Mouse (Mus musculus): ENCODE measurements around the gene Gm9857. TPM values are rescaled to one million over a fixed set of nuclear protein-coding genes. Genes with fewer than 3 reads are reported as not detected.

Gm9857 gene
- polyA plus RNA-seq, 1 experiment = not detected

- TF ChIP-seq USF1 (IDR thresholded peaks at IDR 0.05; ENCODE audit: low read depth) = no peak
- no peak for TF ChIP-seq MAX (IDR thresholded peaks at IDR 0.05)
- TF ChIP-seq MYOG (IDR thresholded peaks at IDR 0.05; ENCODE audit: control insufficient read depth, extremely low read depth, insufficient read length) = no peak
- no peak for TF ChIP-seq MYOD1 (IDR thresholded peaks at IDR 0.05; ENCODE audit: control insufficient read depth, insufficient read length, low read depth)
- TF ChIP-seq CTCF (IDR thresholded peaks at IDR 0.05; ENCODE audit: control insufficient read depth, insufficient read depth, insufficient read length) = no peak
- no peak for TF ChIP-seq FOSL1 (IDR thresholded peaks at IDR 0.05; ENCODE audit: insufficient read depth, low read length, poor library complexity, severe bottlenecking)
- no peak for TF ChIP-seq CEBPB (IDR thresholded peaks at IDR 0.05; ENCODE audit: low read depth)
- no peaks in the 10 kb centered on the region for H3K36me3 ChIP-seq (ENCODE audit: control insufficient read depth, insufficient read depth)
- H3K79me3 ChIP-seq (ENCODE audit: low read depth) = no peaks in the 10 kb centered on the region
- H3K27me3 ChIP-seq (ENCODE audit: control insufficient read depth, insufficient read depth, insufficient read length) = no peaks in the 10 kb centered on the region
- H3ac ChIP-seq (ENCODE audit: control insufficient read depth, insufficient read length, low read depth) = no peak overlapping the region
- H3K4me3 ChIP-seq (ENCODE audit: insufficient read depth, poor library complexity, severe bottlenecking) = no peak overlapping the region
- H3K79me2 ChIP-seq (ENCODE audit: control insufficient read depth, insufficient read depth) = no peaks in the 10 kb centered on the region
Measured at GRCm38 (mm10) chr3:108957976-108958375, 17.7 kb upstream of the Gm9857 start.

GRCm38 (mm10) chr3:108940996-108941395 is 751 bp upstream of the Gm9857 start:
- no peaks in the 10 kb centered on the region for H3K79me3 ChIP-seq (ENCODE audit: low read depth)
- H3ac ChIP-seq (ENCODE audit: control insufficient read depth, insufficient read length, low read depth) = no peak overlapping the region
- H3K79me2 ChIP-seq (ENCODE audit: control insufficient read depth, insufficient read depth) = no peaks in the 10 kb centered on the region
- no peaks in the 10 kb centered on the region for H3K36me3 ChIP-seq (ENCODE audit: control insufficient read depth, insufficient read depth)
- H3K4me3 ChIP-seq (ENCODE audit: insufficient read depth, poor library complexity, severe bottlenecking) = no peak overlapping the region
- no peaks in the 10 kb centered on the region for H3K27me3 ChIP-seq (ENCODE audit: control insufficient read depth, insufficient read depth, insufficient read length)
- TF ChIP-seq MYOD1 (IDR thresholded peaks at IDR 0.05; ENCODE audit: control insufficient read depth, insufficient read length, low read depth) = no peak
- no peak for TF ChIP-seq CEBPB (IDR thresholded peaks at IDR 0.05; ENCODE audit: low read depth)
- no peak for TF ChIP-seq MAX (IDR thresholded peaks at IDR 0.05)
- no peak for TF ChIP-seq USF1 (IDR thresholded peaks at IDR 0.05; ENCODE audit: low read depth)
- TF ChIP-seq MYOG (IDR thresholded peaks at IDR 0.05; ENCODE audit: control insufficient read depth, extremely low read depth, insufficient read length) = no peak
- no peak for TF ChIP-seq CTCF (IDR thresholded peaks at IDR 0.05; ENCODE audit: control insufficient read depth, insufficient read depth, insufficient read length)
- TF ChIP-seq FOSL1 (IDR thresholded peaks at IDR 0.05; ENCODE audit: insufficient read depth, low read length, poor library complexity, severe bottlenecking) = no peak

- H3ac ChIP-seq (ENCODE audit: control insufficient read depth, insufficient read length, low read depth) = no peak within 1 kb of the TSS
- TF ChIP-seq USF1 (IDR thresholded peaks at IDR 0.05; ENCODE audit: low read depth) (no peak), MYOD1 (IDR thresholded peaks at IDR 0.05; ENCODE audit: control insufficient read depth, insufficient read length, low read depth) (no peak), MAX (IDR thresholded peaks at IDR 0.05) (no peak), FOSL1 (IDR thresholded peaks at IDR 0.05; ENCODE audit: insufficient read depth, low read length, poor library complexity, severe bottlenecking) (no peak), MYOG (IDR thresholded peaks at IDR 0.05; ENCODE audit: control insufficient read depth, extremely low read depth, insufficient read length) (no peak), CTCF (IDR thresholded peaks at IDR 0.05; ENCODE audit: control insufficient read depth, insufficient read depth, insufficient read length) (no peak)
- H3K79me3 ChIP-seq (ENCODE audit: low read depth) = no peaks in the 10 kb centered on the region
- no peaks in the 10 kb centered on the region for H3K36me3 ChIP-seq (ENCODE audit: control insufficient read depth, insufficient read depth)
- H3K4me3 ChIP-seq (ENCODE audit: insufficient read depth, poor library complexity, severe bottlenecking) = no peak within 1 kb of the TSS
- no peaks in the 10 kb centered on the region for H3K79me2 ChIP-seq (ENCODE audit: control insufficient read depth, insufficient read depth)
- no peaks in the 10 kb centered on the region for H3K27me3 ChIP-seq (ENCODE audit: control insufficient read depth, insufficient read depth, insufficient read length)
Measured at GRCm38 (mm10) chr3:108939573-108939972, 672 bp downstream of the Gm9857 start, which contains the start of gene Henmt1. Gene Henmt1 (plus strand): TSS chr3:108939873.

- TF ChIP-seq FOSL1 (IDR thresholded peaks at IDR 0.05; ENCODE audit: insufficient read depth, low read length, poor library complexity, severe bottlenecking) (no peak), CEBPB (IDR thresholded peaks at IDR 0.05; ENCODE audit: low read depth) (no peak), MAX (IDR thresholded peaks at IDR 0.05) (no peak), MYOD1 (IDR thresholded peaks at IDR 0.05; ENCODE audit: control insufficient read depth, insufficient read length, low read depth) (no peak), CTCF (IDR thresholded peaks at IDR 0.05; ENCODE audit: control insufficient read depth, insufficient read depth, insufficient read length) (no peak), USF1 (IDR thresholded peaks at IDR 0.05; ENCODE audit: low read depth) (no peak), MYOG (IDR thresholded peaks at IDR 0.05; ENCODE audit: control insufficient read depth, extremely low read depth, insufficient read length) (no peak)
- no peaks in the 10 kb centered on the region for H3K36me3 ChIP-seq (ENCODE audit: control insufficient read depth, insufficient read depth)
- no peaks in the 10 kb centered on the region for H3K79me2 ChIP-seq (ENCODE audit: control insufficient read depth, insufficient read depth)
- no peaks in the 10 kb centered on the region for H3K27me3 ChIP-seq (ENCODE audit: control insufficient read depth, insufficient read depth, insufficient read length)
- no peak overlapping the region for H3ac ChIP-seq (ENCODE audit: control insufficient read depth, insufficient read length, low read depth)
- H3K4me3 ChIP-seq (ENCODE audit: insufficient read depth, poor library complexity, severe bottlenecking) = no peak overlapping the region
- no peaks in the 10 kb centered on the region for H3K79me3 ChIP-seq (ENCODE audit: low read depth)
Measured at GRCm38 (mm10) chr3:108938691-108939090, 1.6 kb downstream of the Gm9857 start.

GRCm38 (mm10) chr3:108933557-108933956 is 6.7 kb downstream of the Gm9857 start:
- no peak overlapping the region for H3K4me3 ChIP-seq (ENCODE audit: insufficient read depth, poor library complexity, severe bottlenecking)
- H3ac ChIP-seq (ENCODE audit: control insufficient read depth, insufficient read length, low read depth) = no peak overlapping the region
- no peaks in the 10 kb centered on the region for H3K27me3 ChIP-seq (ENCODE audit: control insufficient read depth, insufficient read depth, insufficient read length)
- H3K79me2 ChIP-seq (ENCODE audit: control insufficient read depth, insufficient read depth) = no peaks in the 10 kb centered on the region
- H3K79me3 ChIP-seq (ENCODE audit: low read depth) = no peaks in the 10 kb centered on the region
- TF ChIP-seq MYOD1 (IDR thresholded peaks at IDR 0.05; ENCODE audit: control insufficient read depth, insufficient read length, low read depth) (no peak), CTCF (IDR thresholded peaks at IDR 0.05; ENCODE audit: control insufficient read depth, insufficient read depth, insufficient read length) (no peak), MAX (IDR thresholded peaks at IDR 0.05) (no peak), FOSL1 (IDR thresholded peaks at IDR 0.05; ENCODE audit: insufficient read depth, low read length, poor library complexity, severe bottlenecking) (no peak), USF1 (IDR thresholded peaks at IDR 0.05; ENCODE audit: low read depth) (no peak), CEBPB (IDR thresholded peaks at IDR 0.05; ENCODE audit: low read depth) (no peak), MYOG (IDR thresholded peaks at IDR 0.05; ENCODE audit: control insufficient read depth, extremely low read depth, insufficient read length) (no peak)
- no peaks in the 10 kb centered on the region for H3K36me3 ChIP-seq (ENCODE audit: control insufficient read depth, insufficient read depth)

GRCm38 (mm10) chr3:108926308-108926707 is 13.9 kb downstream of the Gm9857 start:
- H3K36me3 ChIP-seq (ENCODE audit: control insufficient read depth, insufficient read depth) = no peaks in the 10 kb centered on the region
- no peak overlapping the region for H3ac ChIP-seq (ENCODE audit: control insufficient read depth, insufficient read length, low read depth)
- H3K27me3 ChIP-seq (ENCODE audit: control insufficient read depth, insufficient read depth, insufficient read length) = no peaks in the 10 kb centered on the region
- H3K4me3 ChIP-seq (ENCODE audit: insufficient read depth, poor library complexity, severe bottlenecking) = no peak overlapping the region
- no peaks in the 10 kb centered on the region for H3K79me2 ChIP-seq (ENCODE audit: control insufficient read depth, insufficient read depth)
- TF ChIP-seq CEBPB (IDR thresholded peaks at IDR 0.05; ENCODE audit: low read depth) (no peak), MYOG (IDR thresholded peaks at IDR 0.05; ENCODE audit: control insufficient read depth, extremely low read depth, insufficient read length) (no peak), MYOD1 (IDR thresholded peaks at IDR 0.05; ENCODE audit: control insufficient read depth, insufficient read length, low read depth) (no peak), FOSL1 (IDR thresholded peaks at IDR 0.05; ENCODE audit: insufficient read depth, low read length, poor library complexity, severe bottlenecking) (no peak), CTCF (IDR thresholded peaks at IDR 0.05; ENCODE audit: control insufficient read depth, insufficient read depth, insufficient read length) (no peak), USF1 (IDR thresholded peaks at IDR 0.05; ENCODE audit: low read depth) (no peak), MAX (IDR thresholded peaks at IDR 0.05) (no peak)
- no peaks in the 10 kb centered on the region for H3K79me3 ChIP-seq (ENCODE audit: low read depth)

All from C2C12 (cell line).